Mouse (Mus musculus) G1E (cell line): Measurements from ENCODE around the gene Inpp5d. TPM values are rescaled to one million over a fixed set of nuclear protein-coding genes. Genes with fewer than 3 reads are reported as not detected.

ENCODE experiments used
- ATAC-seq: 2 replicates; pipeline ENCODE4 v1.8.0; 2016; ENCODE audit warnings: mild to moderate bottlenecking; ENCODE audit not compliant: insufficient number of reproducible peaks, poor library complexity, low FRiP score, severe bottlenecking; ENCODE audit errors: extremely low read depth
- DNase-seq: peaks from one replicate; pipeline ENCODE4 v3.0.0; 2012; ENCODE audit warnings: low spot score
- H3K27me3 ChIP-seq: 2 replicates; pipeline ENCODE4 v1.6.1; 2012; ENCODE audit warnings: mild to moderate bottlenecking, low read length, inconsistent platforms; ENCODE audit not compliant: insufficient read depth
- H3K36me3 ChIP-seq: replicated peaks from 2 replicates; pipeline ENCODE3; 2012; ENCODE audit warnings: mild to moderate bottlenecking, inconsistent platforms
- H3K4me1 ChIP-seq: 2 replicates; pipeline ENCODE4 v1.6.1; 2012; ENCODE audit warnings: low read depth, low read length, inconsistent platforms, mixed read lengths; ENCODE audit not compliant: insufficient read depth
- H3K4me3 ChIP-seq: 2 replicates; pipeline ENCODE4 v1.5.1; 2012; ENCODE audit warnings: low read depth, mild to moderate bottlenecking, inconsistent platforms, low read length, moderate library complexity, mixed read lengths
- H3K9me3 ChIP-seq: replicated peaks from 2 replicates; pipeline ENCODE4 v1.6.1; 2012; ENCODE audit warnings: inconsistent platforms
- CTCF ChIP-seq: IDR thresholded peaks from 2 replicates; pipeline ENCODE4 v1.5.1; 2012; ENCODE audit warnings: low read depth, low read length, inconsistent platforms, mixed read lengths
- GATA1 ChIP-seq: IDR thresholded peaks from 2 replicates; pipeline ENCODE4 v1.6.1; 2012; ENCODE audit warnings: borderline replicate concordance, low read length, inconsistent platforms, mixed read lengths
- GATA2 ChIP-seq: IDR thresholded peaks from 2 replicates; pipeline ENCODE4 v1.6.1; 2012; ENCODE audit warnings: low read depth, low read length, inconsistent platforms, borderline replicate concordance
- POLR2AphosphoS5 ChIP-seq: IDR thresholded peaks from 2 replicates; pipeline ENCODE4 v1.6.1; 2012; ENCODE audit warnings: low read depth, low read length, inconsistent platforms; ENCODE audit not compliant: insufficient replicate concordance
- TAL1 ChIP-seq: conservative IDR thresholded peaks from 2 replicates; pipeline ENCODE4 v1.6.1; 2012; ENCODE audit warnings: low read depth, low read length, inconsistent platforms, mixed read lengths
- polyA plus RNA-seq: library from polyadenylated mRNA; stranded (reverse); fragments of >175 nt; gene quantifications from 2 replicates; pipeline ENCODE4 v1.2.3, GENCODE M21; 2012
- total RNA-seq, 2 experiments: library from RNA; stranded (forward) in 1 of 2; stranded (reverse) in 1 of 2; fragments of 200-1000 nt in 1 of 2; fragments of >200 nt in 1 of 2; fragmentation: Nextera tagmentation in 1 of 2; gene quantifications; 2 replicates each; pipeline ENCODE4 v1.2.3; 2014 to 2017

The Inpp5d gene
- total and polyA plus RNA-seq, 3 experiments: 122 to 238 (median 186) TPM

DNA sequence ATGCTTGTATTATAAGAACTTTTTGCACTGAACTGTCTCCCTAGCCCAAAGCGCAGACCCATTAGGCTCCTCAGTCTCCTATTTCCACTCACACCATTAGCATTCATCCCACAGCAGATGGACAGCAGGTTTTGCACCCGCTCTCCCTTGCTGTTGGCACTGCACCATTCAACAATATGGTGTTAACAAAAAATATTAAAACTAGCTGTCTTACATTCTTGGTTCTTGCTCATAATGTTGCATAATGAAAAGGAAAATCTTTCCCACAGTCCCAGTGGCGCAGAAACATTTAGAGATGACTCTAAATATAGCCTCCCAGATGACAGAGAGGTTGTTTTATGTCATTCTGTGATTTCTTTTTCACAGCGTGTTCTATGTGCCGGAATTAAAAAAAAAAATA, 113.1 kb downstream of the Inpp5d start:
- H3K9me3 ChIP-seq: peaks cover 2% of the 10 kb centered on the region; the same call in 1 of the 2 replicates
- ATAC-seq (no peak), DNase-seq (no peak)
- no peaks in the 10 kb centered on the region for H3K36me3 ChIP-seq
- H3K4me1 ChIP-seq: no peaks in the 10 kb centered on the region
- peaks cover 32% of the 10 kb centered on the region for H3K27me3 ChIP-seq
- no peak overlapping the region for H3K4me3 ChIP-seq
- TF ChIP-seq TAL1 (no peak), CTCF (no peak), GATA1 (no peak), POLR2AphosphoS5 (no peak), GATA2 (no peak)

DNA sequence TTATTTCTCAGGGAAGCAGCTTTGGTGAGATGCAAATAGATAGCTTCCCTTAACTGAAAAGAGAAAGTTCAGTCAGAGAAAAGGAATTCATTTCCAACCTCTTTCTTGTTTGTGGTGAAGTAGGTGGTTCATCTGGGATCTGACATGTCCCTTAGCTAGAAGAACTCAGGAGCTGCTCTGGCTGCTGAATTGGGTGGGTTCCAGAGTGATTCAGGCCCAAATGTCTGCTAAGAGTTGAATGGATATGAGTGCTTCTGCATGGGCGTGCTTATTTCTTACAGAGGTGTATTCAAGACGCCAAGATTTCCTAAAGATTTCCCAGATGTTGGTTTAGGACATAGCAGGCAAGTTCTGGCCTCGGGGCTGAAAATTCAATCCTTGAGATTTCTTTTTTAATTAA, 114.0 kb downstream of the Inpp5d start:
- TF ChIP-seq GATA2 (no peak), CTCF (no peak), POLR2AphosphoS5 (no peak), TAL1 (no peak), GATA1 (no peak)
- Histone ChIP-seq H3K27me3 (peaks cover 35% of the 10 kb centered on the region), H3K36me3 (no peaks in the 10 kb centered on the region), H3K9me3 (peaks cover 2% of the 10 kb centered on the region; the same call in 1 of the 2 replicates), H3K4me1 (no peaks in the 10 kb centered on the region), H3K4me3 (no peak overlapping the region)
- ATAC-seq: no peak
- DNase-seq: no peak

DNA sequence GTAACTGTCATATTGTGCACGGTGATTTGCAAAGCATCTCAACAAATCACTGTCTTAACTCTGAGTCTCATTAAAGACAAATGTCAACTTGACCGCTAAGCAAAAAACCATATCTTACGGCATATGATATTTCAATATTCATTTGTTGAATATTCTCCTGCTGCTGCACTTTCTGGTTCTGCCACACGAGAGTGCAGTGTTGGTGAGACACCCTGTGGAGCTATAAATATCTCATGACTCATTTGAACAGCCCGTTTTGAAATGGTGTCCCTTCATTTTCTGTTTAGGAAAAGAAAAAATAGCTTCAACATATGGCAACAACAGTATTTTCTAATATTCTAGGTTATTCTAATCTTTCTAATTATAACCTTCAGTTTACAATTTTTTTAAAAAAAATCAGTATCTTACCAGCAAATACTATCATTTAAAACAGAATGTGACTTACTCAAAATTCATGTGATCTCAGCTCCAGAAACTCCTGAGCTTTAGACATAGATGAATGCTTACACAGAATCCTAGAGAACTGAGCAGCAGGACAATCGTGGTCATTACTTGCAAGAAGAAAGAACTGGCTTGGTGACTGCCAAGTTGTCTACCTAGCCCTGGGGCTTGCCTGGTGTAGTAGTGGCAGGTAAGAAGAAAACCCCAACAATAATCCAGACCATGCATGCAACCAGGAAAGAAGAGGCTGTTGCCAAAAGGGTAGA, 120.6 kb downstream of the Inpp5d start:
- no peaks in the 10 kb centered on the region for H3K4me1 ChIP-seq
- H3K27me3 ChIP-seq: peaks cover 29% of the 10 kb centered on the region
- H3K9me3 ChIP-seq: peaks cover 2% of the 10 kb centered on the region; the same call in 1 of the 2 replicates
- no peak for ATAC-seq
- no peak for DNase-seq
- TF ChIP-seq TAL1: no peak
- TF ChIP-seq CTCF: no peak
- TF ChIP-seq GATA1: no peak
- no peak for TF ChIP-seq POLR2AphosphoS5
- TF ChIP-seq GATA2: no peak
- no peaks in the 10 kb centered on the region for H3K36me3 ChIP-seq
- no peak overlapping the region for H3K4me3 ChIP-seq

DNA sequence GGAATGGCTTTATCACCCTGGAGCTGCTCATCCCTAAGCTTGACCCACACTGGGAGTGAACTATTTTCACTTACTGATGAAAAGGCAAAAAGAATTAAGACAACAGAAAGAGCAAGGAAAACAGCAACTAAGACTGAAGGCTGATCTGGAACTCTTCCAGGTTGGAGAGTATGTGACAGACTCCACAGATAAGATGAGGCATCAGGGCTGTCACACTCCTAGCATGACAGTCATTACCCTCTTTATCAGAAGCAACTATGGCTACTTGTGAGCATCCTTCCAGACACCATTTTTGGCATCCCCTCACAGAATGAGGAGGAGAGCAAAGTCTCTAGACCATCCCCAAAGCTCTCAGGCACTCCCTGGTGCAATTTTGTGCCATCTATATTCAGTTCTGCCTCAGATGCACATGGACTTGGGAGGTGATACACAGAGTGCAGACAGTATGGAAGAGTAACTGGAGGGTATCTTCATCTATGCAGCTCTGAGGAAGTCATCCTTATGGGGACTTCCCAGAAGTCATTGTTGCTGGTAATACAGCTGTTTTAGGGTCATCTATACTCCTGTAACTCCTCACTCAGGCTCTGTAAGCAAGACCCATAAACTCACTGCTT, 129.4 kb downstream of the Inpp5d start:
- Histone ChIP-seq H3K36me3 (no peaks in the 10 kb centered on the region), H3K27me3 (peaks cover 22% of the 10 kb centered on the region), H3K9me3 (no peaks in the 10 kb centered on the region), H3K4me3 (no peak overlapping the region), H3K4me1 (no peaks in the 10 kb centered on the region; the same call in 1 of the 2 replicates)
- DNase-seq (no peak), ATAC-seq (no peak)
- no peak for TF ChIP-seq GATA1
- no peak for TF ChIP-seq CTCF
- TF ChIP-seq POLR2AphosphoS5: no peak
- TF ChIP-seq GATA2: no peak
- TF ChIP-seq TAL1: no peak

DNA sequence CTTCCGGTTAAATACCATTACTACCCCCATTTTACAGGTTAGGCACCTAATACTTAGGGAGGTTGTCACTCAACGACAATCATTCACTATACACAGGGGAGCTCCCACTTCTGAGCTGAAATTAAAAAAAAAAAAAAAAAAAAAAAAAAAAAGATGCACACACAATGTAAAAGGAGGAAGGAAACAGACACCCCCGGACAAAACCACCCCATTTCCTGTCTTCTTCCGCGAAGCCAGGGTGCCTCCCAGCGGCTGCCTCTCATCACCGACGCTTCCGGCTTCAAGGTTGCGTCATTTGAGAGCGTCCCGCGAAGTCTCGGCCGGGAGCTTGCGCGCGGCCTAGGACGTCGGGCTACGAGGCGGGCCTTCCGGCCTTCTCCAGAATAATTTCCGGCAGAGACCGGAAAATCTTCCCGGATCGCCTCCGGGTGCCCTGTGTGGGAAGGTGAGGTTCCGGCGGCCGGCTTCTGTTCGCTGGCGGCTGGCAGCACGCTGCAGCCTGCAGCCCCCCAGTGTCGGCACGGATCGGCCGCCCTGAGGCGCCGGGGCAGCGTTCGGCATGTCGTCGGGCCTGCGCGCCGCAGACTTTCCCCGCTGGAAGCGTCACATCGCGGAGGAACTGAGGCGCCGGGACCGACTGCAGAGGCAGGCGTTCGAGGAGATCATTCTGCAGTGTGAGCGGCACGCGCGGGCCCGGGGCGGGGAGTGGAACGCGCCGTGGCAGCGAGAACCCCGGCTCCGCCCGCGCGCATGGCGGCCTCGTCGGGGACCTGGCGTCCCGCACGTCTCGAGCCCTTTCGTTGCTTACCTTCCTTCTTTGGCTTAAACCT, 135.7 kb downstream of the Inpp5d start, which contains the start of gene Atg16l1:
TSS of gene Atg16l1 (plus strand) at position 230 of the 830 bp plus-strand sequence.
- no peaks in the 10 kb centered on the region for H3K9me3 ChIP-seq
- H3K36me3 ChIP-seq: peaks cover 35% of the 10 kb centered on the region
- peak; percentile 97 for ATAC-seq
- H3K4me3 ChIP-seq: peak within 1 kb of the TSS; percentile 90
- peaks cover 27% of the 10 kb centered on the region for H3K4me1 ChIP-seq
- TF ChIP-seq CTCF (no peak), TAL1 (no peak), POLR2AphosphoS5 (no peak), GATA1 (no peak), GATA2 (no peak)
- no peaks in the 10 kb centered on the region for H3K27me3 ChIP-seq
- DNase-seq: peak; percentile 97

DNA sequence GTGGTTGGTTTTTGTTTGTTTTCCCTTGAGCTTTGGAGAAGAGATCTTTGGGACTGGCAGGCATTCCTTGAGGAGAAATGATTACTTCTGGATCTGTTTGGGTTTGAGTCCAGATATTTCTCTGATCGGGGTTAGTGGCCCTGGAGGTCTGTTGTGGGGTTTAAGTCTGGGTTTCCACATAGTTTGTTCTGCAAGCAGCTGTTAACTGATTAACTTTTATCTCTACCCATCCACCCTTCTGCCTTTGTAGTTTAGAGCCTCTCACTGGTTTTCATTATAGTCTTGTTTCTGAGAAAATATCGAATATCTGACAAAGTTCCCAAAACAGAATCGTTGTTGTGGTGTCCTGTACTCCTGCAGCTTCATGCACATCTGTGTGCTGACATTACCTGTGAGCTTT, 143.7 kb downstream of the Inpp5d start:
- peak; percentile 70 for TF ChIP-seq TAL1
- TF ChIP-seq POLR2AphosphoS5: no peak
- Histone ChIP-seq H3K4me1 (peaks cover 43% of the 10 kb centered on the region), H3K4me3 (no peak overlapping the region; the same call in 1 of the 2 replicates), H3K9me3 (no peaks in the 10 kb centered on the region), H3K36me3 (peaks cover 99% of the 10 kb centered on the region), H3K27me3 (no peaks in the 10 kb centered on the region)
- peak; percentile 48; the same call in 1 of the 2 replicates for ATAC-seq
- DNase-seq: peak; percentile 32
